Mouse (Mus musculus) testis, postnatal 10 days (tissue): ENCODE data around the gene Zfx.

Source experiments
- DNase-seq: peaks from one replicate; pipeline ENCODE4 v3.0.0; 2021; ENCODE audit warnings: low spot score

Gene Zfx

DNA sequence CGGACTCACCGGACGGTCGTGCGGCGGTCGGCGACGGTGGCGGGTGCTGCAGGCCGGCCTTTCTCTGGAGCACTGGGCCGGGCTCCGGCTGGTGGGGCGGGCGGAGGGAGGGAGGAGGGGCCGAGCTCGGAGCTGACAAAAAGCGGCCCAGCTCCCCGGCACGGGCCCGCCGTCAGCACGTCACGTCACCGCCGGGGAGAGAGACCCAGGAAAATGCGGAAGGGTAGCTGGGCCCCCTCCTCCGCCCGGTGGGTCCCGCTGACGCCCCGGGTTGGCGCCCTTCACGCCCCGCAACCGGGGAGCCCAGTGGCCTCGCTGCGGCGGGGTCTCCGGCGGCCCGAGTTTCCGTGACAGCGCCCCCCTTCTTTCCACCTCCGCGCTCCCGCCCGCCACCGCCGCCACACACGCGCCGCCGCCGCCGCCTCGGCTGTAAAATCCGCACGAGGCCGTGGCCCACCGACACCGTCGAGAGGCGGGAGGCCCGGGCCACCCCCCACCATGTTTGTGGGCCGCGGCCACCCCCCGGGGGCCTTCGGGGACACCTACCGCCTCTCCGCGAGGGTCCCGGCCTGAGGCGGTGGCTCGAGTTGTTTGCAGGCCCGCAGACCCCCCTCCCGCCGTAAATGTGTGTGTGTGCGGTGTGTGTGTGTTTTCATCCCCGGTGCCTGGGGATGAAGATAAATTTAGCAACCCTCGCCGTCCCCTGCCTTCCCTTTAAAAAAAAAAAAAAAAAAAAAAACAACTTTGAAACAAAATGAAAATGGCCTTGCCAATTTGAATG lies at the start of gene Zfx:
Gene Zfx, minus strand, starts transcription at position 644 of the 781 bp plus-strand sequence.
- DNase-seq, result peak; percentile 70

GRCm38 (mm10) chrX:94169348-94169747 lies 45.8 kb upstream of the Zfx start:
- DNase-seq, result no peak

- no peak for DNase-seq
Measured at GRCm38 (mm10) chrX:94152251-94152830, 28.8 kb upstream of the Zfx start.

DNA sequence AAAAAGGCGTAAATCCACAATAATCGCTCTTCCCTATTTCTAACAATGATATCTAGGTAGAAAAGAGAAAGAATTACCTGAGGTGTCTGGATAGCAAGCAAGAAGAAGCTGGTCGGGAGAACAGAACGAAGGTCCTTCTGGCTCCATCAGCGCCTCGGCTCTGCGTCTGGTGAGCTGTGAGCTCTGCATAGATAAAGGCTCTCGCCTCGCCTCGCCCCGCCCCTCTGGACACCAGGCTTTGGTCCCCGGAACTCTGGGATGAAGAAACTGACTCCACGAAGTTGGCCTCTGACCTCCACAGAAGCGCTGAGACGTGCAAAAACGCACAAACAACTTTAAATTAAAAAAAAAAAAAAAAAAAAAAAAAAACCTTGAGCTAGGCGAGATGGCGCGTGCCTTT lies 27.0 kb upstream of the Zfx start:
- no peak for DNase-seq

DNA sequence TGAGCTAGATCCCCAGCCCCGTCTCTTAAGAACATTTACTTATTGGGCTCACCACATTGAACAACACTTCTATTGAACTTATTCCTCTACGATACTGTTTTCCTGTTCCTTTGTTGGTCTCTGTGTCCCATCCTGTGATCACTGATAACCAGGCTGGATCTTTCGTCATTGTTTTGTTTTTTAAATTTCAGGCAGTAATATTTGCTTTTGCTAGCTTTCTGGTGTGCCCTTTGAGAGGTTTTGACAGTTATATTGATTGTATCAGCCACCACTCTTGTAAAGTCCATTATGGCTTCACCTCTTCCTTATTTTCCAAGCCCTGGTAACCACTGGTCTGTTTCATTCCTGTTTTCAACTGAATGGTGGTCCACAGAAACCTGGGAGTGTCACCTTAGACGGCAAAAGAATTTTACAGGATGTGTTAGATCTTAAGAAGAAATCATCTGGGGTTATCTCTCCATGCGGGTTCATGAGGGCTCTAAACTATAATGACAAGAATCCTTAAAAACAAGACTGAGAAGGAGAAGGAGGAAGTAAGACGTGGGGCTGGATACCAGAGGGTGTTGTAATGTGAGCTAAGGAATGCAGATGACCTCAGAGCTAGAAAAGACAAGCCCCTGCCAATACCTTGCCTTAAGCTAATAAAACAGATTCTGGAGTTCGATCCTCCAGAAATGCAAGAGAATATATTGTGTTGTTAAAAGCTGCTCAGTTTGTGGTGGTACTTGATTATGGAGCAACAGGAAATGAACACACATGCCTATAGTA lies 18.7 kb upstream of the Zfx start:
- DNase-seq, result no peak

- DNase-seq, result no peak
Measured at GRCm38 (mm10) chrX:94140080-94140479, 16.6 kb upstream of the Zfx start.

- no peak for DNase-seq
Measured at GRCm38 (mm10) chrX:94138256-94138655, 14.8 kb upstream of the Zfx start.

DNA sequence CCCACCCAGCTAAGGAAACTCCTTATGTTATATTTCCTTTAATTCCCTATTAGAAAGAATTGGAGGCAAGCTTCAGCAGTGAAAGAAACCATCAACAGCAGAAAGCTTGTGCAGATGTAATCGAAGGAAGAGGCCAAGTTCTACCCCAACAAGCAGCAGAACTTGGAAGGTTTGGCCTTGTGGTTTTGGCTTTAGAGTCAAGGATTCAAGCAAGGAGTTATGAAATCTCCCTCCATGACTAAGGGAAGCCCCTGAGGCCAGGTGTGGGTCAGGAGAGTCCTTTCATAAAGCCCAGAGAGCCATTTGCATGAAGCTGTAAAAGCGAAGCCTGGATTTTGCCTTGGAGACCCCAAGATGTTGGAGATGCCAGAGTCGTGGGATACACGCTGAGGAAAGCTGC lies 11.6 kb upstream of the Zfx start:
- no peak for DNase-seq

DNA sequence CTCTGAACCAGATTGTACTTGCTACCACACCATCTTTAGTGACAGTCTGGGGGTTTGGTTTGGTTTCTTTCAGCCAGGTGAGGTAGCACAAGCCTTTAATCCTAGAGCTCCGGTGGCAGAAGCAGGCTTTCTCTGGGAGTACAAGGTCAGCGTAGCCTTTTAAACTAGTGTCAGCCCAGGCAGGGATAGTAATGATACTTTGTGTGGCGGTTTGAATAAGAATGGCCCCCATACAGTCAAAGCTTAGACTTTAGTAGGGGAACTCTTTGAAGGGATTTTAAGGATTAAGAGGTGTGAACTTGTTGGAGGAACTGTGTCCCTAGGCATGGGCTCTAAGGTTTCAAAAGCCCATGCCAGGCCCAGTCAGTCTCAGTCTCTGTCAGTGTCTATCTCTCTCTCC lies 10.0 kb upstream of the Zfx start:
- DNase-seq, result no peak

DNA sequence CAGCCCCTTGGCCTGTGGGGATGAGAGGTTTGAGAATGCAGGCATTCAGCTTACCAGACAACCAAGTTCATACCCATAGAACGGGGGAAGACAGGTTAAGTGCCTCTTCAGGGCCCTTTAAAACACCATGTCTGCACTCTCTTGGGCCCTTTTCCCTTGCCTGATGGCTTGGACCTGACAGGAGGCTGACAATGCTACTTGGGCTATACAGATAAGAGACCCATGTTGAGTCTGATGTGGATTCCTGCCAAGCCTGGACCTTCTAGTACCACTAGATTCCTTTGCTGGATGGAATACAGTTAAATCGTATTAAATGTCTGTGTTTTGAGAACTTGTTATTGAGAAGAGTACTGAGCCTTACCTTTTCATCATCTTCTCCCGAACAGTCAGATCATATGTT lies 8.7 kb upstream of the Zfx start:
- DNase-seq, result no peak

- no peak for DNase-seq
Measured at GRCm38 (mm10) chrX:94129712-94130111, 6.2 kb upstream of the Zfx start.

- DNase-seq, result no peak
Measured at GRCm38 (mm10) chrX:94125950-94126349, 2.4 kb upstream of the Zfx start.

DNA sequence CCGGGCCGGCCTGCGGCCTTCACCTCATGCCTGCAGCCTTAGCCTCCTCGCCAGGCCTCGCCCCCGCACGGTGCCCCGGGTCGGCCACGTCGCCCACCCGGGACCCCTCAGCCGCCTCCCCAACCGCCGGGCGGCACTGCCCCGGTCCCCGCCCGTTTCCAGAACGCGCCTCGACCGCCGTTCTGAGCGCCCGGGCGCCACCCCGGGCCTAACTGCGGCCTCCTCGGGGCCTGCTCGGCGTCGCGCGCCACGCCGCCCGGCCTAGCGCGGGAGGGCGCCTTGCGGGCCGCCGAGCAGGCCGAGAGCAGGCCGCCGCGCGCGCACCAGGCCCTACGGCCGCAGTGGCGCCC lies 818 bp downstream of the Zfx start:
- no peak for DNase-seq

DNA sequence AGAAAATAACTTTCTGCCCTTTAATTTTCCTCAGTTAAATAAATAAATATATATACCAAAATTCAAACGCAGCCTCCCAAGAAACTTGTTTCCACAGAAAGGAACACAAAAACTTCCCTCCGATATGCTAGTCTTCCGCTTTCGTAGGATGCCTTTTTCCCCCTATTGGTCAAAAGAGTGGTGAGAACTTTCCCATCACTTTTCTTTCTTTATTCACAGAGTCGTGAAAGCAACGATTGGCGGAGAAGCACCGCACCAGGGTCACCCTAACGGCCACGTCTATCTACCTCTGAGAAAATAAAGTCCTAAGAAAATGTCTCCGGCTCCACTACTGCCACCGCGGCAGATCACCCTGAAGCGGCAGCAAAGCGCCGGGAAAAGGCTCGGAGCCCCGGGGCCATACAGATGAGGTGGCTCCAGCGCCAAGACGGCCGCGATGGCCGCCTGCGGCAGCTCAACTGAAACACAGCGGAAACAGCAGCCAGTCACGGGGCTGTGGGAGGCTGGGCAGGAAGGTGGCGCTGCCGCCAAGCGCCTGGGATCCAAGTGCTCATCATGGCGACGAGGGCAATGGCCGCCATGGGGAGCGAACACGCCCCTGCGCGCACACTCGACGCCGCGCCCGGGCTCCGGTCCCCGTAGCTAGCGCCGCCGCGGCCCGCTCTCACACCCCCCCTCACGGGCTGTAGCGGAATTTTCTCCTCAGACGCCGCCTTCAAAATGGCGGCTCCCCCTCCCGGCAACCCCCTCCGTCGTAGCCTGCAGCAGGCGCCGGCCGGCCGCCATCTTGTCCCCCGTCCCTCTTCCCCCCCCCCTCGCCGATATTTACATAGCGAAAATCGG lies 1.4 kb downstream of the Zfx start:
- peak; percentile 85 for DNase-seq

- DNase-seq, result peak; percentile 39
Measured at GRCm38 (mm10) chrX:94121161-94121856, 2.2 kb downstream of the Zfx start.

DNA sequence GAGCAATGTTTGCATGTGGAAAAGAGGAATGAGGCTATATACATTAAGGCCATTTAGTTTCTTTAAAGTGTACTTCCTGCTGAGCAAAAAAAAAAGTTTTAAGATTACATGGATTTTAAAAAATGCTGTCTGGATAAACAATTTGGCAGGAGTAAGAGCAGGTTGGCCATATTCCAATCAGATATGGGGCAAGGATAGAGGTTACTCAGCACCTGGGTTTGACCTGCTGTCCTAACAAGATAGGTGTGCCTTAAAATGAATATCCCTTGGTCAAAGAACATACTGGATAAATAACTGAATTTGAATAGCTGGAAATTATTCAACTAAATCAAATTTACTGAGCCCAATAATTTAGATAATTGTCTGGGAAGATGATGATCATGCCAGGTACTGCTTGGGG lies 5.2 kb downstream of the Zfx start:
- DNase-seq, result no peak

GRCm38 (mm10) chrX:94115882-94116281 lies 7.6 kb downstream of the Zfx start:
- DNase-seq, result no peak

GRCm38 (mm10) chrX:94105964-94106363 lies 17.5 kb downstream of the Zfx start:
- no peak for DNase-seq

DNA sequence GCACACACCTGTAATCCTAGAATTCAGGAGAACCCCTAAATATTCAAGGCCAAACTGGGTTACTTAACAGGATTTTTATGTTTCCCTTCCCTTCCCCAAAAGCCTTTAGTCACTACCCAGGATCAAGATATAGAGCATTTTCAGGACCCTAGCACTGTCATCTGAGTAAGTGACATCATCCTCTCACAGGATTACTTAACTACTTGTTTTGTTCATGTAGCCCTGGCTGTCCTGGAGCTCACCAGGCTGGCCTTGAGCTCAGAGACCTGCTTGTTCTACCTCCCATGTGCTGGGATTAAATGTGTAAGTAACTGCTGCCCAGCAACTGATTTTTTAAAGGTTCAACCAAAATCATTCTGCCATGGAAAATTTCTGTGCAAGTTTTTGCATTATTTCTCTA lies 20.6 kb downstream of the Zfx start:
- DNase-seq, result no peak

DNA sequence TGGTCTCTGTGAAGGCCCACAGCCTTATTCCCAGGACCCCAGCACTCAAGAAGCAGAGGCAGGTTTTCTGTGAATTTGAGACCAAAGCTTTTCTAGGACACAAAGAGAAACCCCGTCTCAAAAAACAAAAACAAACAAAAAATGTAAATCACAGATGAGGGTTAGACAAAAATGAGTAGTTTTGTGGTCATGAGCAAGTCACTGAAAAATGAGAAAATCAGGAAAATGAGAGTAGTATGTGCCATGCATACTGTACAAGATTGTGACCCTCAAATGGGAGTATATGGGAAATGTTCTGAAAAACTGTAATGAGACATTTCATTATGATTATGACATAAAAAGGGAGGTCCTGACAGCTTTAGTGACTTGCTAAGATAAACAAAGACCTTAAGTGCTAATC lies 22.9 kb downstream of the Zfx start:
- DNase-seq, result no peak

DNA sequence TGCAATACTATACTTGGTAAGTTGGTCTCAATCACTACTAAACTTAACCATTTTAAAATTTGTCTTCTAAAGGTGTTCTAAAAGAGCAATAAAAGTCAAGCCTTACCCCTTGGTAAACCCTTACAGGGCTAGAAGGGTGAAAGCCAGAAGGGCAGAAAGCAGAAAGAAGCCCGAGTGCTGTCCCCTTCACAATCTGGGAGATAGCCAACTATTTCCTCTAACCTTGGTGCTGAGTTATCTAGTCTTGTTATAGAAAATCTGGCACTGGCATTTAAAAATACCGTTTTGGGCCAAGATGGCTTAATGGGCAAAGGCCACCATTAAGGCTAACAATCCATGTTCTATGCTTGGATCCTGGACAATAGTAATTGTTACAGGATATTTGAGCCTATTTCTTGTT lies 32.5 kb downstream of the Zfx start:
- DNase-seq, result no peak

DNA sequence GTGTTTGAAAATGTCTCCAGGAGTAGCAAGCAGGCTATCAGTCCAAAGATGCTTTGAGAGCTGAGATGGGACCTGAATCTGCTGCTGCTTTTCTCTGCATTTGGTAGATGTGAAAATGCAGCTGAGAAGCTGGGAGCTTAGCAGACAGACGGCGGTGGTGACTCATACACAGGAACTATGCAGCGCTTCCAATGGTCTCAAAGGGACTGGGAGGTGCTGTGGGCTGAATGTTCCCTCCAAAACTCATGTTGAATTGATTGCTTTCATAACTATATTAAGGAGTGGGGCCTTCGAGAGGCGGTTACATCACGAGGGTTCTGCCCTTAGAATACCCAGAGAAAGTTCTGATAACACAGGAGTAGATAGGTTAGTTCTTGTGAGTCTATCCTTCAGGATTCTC lies 62.3 kb downstream of the Zfx start:
- no peak for DNase-seq
